Mouse (Mus musculus) splenic B cell, adult 2 months (primary cell): ENCODE data around the gene Tfdp1.
A peak's percentile ranks its signal among the peaks of the same experiment; 100 is the strongest.
"Not testable (repeated sequence)": the region's sequence is repeated elsewhere in the genome, so short reads cannot be mapped to it uniquely, and the experiment has no call there.

Source experiments
- DNase-seq: peaks from one replicate; pipeline ENCODE4 v3.0.0-alpha.2; 2011; ENCODE audit warnings: low read depth, low spot score
- H3K27me3 ChIP-seq: 2 replicates; pipeline ENCODE4 v1.6.1; 2012; ENCODE audit warnings: mild to moderate bottlenecking, low read length, moderate library complexity, mixed read lengths; ENCODE audit not compliant: control insufficient read depth, poor library complexity, insufficient read depth, severe bottlenecking
- H3K36me3 ChIP-seq: 2 replicates; pipeline ENCODE4 v1.6.1; 2012; ENCODE audit warnings: mild to moderate bottlenecking, low read length, moderate library complexity, mixed read lengths; ENCODE audit not compliant: control insufficient read depth, poor library complexity, insufficient read depth, severe bottlenecking

Tfdp1 gene

GRCm38 (mm10) chr8:13338255-13338860, at the start of gene Tfdp1:
TSS of gene Tfdp1 (plus strand) at chr8:13338751.
- DNase-seq: peak; percentile 72
- no peaks in the 10 kb centered on the region for H3K36me3 ChIP-seq
- no peaks in the 10 kb centered on the region for H3K27me3 ChIP-seq

- no peaks in the 10 kb centered on the region for H3K36me3 ChIP-seq
- DNase-seq: peak; percentile 86
- no peaks in the 10 kb centered on the region for H3K27me3 ChIP-seq
Measured at GRCm38 (mm10) chr8:13292364-13292763, 46.2 kb upstream of the Tfdp1 start.

- DNase-seq: no peak
- Histone ChIP-seq H3K36me3 (no peaks in the 10 kb centered on the region; the same call in 1 of the 2 replicates), H3K27me3 (no peaks in the 10 kb centered on the region)
Measured at GRCm38 (mm10) chr8:13293677-13294470, 44.7 kb upstream of the Tfdp1 start.

- no peak for DNase-seq
- no peaks in the 10 kb centered on the region for H3K27me3 ChIP-seq
- H3K36me3 ChIP-seq: peaks cover 4% of the 10 kb centered on the region; the same call in 1 of the 2 replicates
Measured at GRCm38 (mm10) chr8:13299571-13299970, 39.0 kb upstream of the Tfdp1 start.

DNA sequence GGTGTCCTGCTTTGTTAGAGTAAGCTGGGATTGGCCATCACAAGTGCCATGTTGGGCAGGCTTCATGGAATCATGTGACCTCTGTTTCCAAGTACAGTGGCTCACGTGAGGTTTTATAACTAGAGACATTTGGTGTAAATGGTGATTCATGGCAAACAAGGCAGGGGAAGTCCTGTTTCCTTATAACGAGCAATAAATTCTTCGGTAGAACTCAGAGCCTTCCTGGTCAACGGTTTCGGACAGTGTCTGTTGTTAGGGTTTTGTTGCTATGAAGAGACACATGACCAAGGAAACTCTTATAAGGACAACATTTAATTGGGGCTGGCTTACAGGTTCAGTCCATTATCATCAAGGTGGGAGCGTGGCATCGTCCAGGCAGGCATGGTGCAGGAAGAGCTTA, 37.5 kb upstream of the Tfdp1 start:
- no peak for DNase-seq
- H3K27me3 ChIP-seq: no peaks in the 10 kb centered on the region
- H3K36me3 ChIP-seq: peaks cover 4% of the 10 kb centered on the region; the same call in 1 of the 2 replicates

DNA sequence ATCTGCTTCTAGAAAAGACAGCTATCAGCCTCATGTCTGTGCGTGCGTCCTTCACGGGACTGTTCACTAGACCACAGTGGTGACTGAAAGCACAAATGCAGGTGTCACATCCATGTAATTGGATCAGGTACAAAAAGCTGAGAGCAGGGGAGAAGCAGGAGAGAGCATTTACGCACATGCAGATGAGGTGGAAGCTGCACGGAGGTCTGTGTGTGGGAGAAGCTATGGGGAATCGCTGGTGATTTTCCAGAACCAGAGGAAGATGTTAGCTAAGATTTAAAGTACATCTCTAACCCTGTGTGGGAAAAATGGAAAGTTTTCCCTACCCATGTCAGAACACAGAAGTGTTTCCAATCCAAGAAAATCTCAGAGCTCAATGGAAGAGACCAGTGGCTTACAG, 33.1 kb upstream of the Tfdp1 start:
- DNase-seq: no peak
- H3K36me3 ChIP-seq: no peaks in the 10 kb centered on the region
- H3K27me3 ChIP-seq: no peaks in the 10 kb centered on the region

GRCm38 (mm10) chr8:13305884-13306283, 32.7 kb upstream of the Tfdp1 start:
- Histone ChIP-seq H3K36me3 (no peaks in the 10 kb centered on the region), H3K27me3 (no peaks in the 10 kb centered on the region)
- DNase-seq: no peak

- DNase-seq: no peak
- H3K27me3 ChIP-seq: no peaks in the 10 kb centered on the region
Measured at GRCm38 (mm10) chr8:13306309-13306909, 32.1 kb upstream of the Tfdp1 start.

DNA sequence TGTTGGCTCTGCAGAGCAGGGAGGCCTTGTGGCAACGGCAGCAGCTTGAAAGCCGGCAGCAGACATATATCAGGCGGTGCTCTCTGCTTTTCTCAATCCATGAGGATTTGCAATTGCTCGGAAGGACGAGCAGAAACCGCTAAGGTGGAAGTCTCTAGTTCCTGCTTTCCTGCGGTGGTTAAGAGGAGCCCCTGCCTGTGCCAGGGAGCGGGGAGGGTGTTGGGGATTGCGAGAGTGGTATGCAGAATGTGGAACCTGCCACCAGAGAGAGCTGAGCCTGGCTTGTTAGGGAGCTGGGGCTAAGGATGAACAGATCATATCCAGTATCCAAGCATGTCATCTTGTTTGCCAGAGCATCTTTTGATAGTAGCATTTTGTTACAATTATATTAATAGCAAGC, 31.6 kb upstream of the Tfdp1 start:
- no peak for DNase-seq
- H3K36me3 ChIP-seq: no peaks in the 10 kb centered on the region

More at GRCm38 (mm10) chr8:13306309-13306909, 32.1 kb upstream of the Tfdp1 start:
- no peaks in the 10 kb centered on the region for H3K36me3 ChIP-seq

DNA sequence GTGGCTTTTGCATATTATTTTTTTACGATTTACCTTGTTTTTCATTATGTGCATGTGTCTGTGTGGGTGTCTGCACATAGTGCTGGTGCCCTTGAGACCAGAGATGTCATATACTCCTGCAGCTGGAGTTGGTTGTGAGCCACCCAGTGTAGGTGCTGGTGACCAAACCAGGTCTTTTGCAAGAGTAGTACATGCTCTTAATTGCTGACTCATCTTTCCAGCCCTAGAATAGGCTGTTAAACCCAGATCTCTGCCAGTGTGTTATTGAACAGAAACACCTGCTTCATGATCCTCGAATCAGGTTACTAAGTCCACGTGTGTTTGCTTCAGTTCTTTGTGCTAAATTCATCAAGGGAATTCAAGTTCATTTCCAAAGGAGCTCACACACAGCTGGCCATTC, 23.6 kb upstream of the Tfdp1 start:
- DNase-seq: no peak

More for the DNA sequence above, 31.6 kb upstream of the Tfdp1 start:
- no peaks in the 10 kb centered on the region for H3K27me3 ChIP-seq

DNA sequence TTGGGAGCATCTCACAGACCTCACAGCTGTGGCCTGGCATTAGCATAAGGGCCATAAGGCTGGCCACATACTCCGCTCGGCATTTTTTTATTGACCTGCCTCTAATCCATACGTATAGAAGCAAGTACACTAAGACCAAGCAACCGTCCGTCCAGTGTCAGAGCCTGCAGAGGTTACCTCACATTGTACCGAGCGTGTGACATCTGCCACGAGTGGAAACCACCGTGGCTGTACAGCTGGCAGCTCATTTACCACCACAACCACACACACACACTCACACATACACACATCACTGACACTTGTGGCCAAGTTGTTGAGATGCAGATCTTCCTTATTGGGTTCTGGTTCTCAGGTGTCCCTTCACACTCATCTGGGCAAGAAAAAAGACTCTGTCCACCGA, 21.9 kb upstream of the Tfdp1 start:
- Histone ChIP-seq H3K27me3 (no peaks in the 10 kb centered on the region), H3K36me3 (peaks cover 3% of the 10 kb centered on the region; the same call in 1 of the 2 replicates)
- DNase-seq: no peak

More for the DNA sequence above, 23.6 kb upstream of the Tfdp1 start:
- 0 out of 2 replicates have a peak, but pooled peaks cover 3% of the 10 kb centered on the region for H3K36me3 ChIP-seq
- no peaks in the 10 kb centered on the region for H3K27me3 ChIP-seq

- no peaks in the 10 kb centered on the region; the same call in 1 of the 2 replicates for H3K27me3 ChIP-seq
- peak; percentile 8 for DNase-seq
Measured at GRCm38 (mm10) chr8:13326598-13326997, 12.0 kb upstream of the Tfdp1 start.

GRCm38 (mm10) chr8:13334671-13335070, 3.9 kb upstream of the Tfdp1 start:
- no peaks in the 10 kb centered on the region for H3K27me3 ChIP-seq
- no peak for DNase-seq

More at GRCm38 (mm10) chr8:13326598-13326997, 12.0 kb upstream of the Tfdp1 start:
- H3K36me3 ChIP-seq: no peaks in the 10 kb centered on the region

GRCm38 (mm10) chr8:13337245-13337644, 1.3 kb upstream of the Tfdp1 start:
- not testable (repeated sequence) for H3K36me3 ChIP-seq, H3K27me3 ChIP-seq, DNase-seq

More at GRCm38 (mm10) chr8:13334671-13335070, 3.9 kb upstream of the Tfdp1 start:
- no peaks in the 10 kb centered on the region for H3K36me3 ChIP-seq

DNA sequence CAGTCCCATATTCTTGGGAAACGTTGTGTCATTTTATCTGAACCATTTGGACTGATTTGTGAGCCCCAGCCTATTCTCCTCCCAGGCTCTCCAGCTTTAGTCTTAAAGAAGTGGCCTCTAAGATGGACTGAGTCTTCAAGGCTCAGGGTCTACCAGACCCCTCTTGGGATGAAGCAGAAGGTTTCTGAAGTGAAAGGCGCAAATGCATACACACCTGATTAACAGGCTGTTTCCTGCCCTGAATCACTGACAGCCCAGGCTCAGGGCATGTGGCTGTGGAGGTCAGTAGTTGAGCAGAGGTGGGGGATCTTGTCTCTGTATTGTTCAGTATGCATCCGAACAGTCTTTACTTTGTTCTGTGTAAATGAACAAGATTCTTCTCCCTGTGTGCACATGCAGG, 873 bp upstream of the Tfdp1 start:
- no peaks in the 10 kb centered on the region for H3K36me3 ChIP-seq
- DNase-seq: no peak
- H3K27me3 ChIP-seq: no peaks in the 10 kb centered on the region
